Mouse (Mus musculus): ENCODE measurements around the gene Cbx1. TPM values are rescaled to one million over a fixed set of nuclear protein-coding genes. Genes with fewer than 3 reads are reported as not detected.

Gene Cbx1
- polyA plus RNA-seq, 1 experiment = 43.8 TPM

DNA sequence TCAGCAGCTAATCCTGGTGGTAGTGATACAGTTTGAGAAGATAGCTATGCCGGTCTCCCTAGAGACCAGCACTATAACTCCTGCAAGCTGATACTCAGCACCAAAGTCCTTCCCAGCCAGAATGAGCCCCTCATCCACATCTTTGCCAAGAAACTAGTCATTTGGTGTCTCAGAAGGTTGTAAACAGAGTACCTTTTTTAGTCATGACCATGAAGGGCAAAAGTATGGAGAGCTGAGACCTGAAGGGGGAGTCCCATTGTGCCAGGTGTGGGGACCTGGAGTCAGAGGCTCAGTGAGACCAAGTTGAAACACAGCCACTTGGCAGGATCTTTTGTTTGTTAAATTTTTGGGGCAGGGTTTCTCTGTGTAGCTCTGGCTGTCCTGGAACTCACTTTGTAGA, 45.2 kb downstream of the Cbx1 start:
- Histone ChIP-seq H3K4me3 (ENCODE audit: insufficient read depth, poor library complexity, severe bottlenecking) (no peak overlapping the region), H3ac (ENCODE audit: control insufficient read depth, insufficient read length, low read depth) (no peak overlapping the region), H3K79me3 (ENCODE audit: low read depth) (peaks cover 2% of the 10 kb centered on the region), H3K36me3 (ENCODE audit: control insufficient read depth, insufficient read depth) (no peaks in the 10 kb centered on the region), H3K79me2 (ENCODE audit: control insufficient read depth, insufficient read depth) (peaks cover 2% of the 10 kb centered on the region), H3K27me3 (ENCODE audit: control insufficient read depth, insufficient read depth, insufficient read length) (no peaks in the 10 kb centered on the region)
- TF ChIP-seq CEBPB (IDR thresholded peaks at IDR 0.05; ENCODE audit: low read depth) (no peak), CTCF (IDR thresholded peaks at IDR 0.05; ENCODE audit: control insufficient read depth, insufficient read depth, insufficient read length) (no peak), MAX (IDR thresholded peaks at IDR 0.05) (no peak), USF1 (IDR thresholded peaks at IDR 0.05; ENCODE audit: low read depth) (no peak), MYOD1 (IDR thresholded peaks at IDR 0.05; ENCODE audit: control insufficient read depth, insufficient read length, low read depth) (no peak), MYOG (IDR thresholded peaks at IDR 0.05; ENCODE audit: control insufficient read depth, extremely low read depth, insufficient read length) (no peak), FOSL1 (IDR thresholded peaks at IDR 0.05; ENCODE audit: insufficient read depth, low read length, poor library complexity, severe bottlenecking) (no peak)

DNA sequence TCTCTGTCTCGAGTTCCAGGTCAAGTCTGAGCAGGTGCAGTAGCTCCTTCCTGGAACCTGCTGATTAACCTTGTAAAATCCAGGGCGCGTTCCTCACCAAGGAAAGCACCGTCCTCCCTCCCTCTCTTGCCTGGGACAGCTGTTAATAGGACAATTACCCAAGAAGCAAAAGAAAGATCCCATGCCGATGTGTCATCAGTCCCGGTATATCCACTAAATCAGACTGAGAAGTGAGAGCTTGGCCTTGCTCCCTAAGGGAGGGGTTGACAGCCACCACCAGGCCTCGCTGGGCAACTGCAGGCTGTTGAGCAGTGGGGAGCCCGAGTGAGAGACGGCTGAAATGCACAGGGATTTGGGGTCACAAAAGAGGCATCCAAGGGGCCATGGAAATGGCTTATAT, 48.4 kb downstream of the Cbx1 start:
- Histone ChIP-seq H3K79me2 (ENCODE audit: control insufficient read depth, insufficient read depth) (no peaks in the 10 kb centered on the region), H3K4me3 (ENCODE audit: insufficient read depth, poor library complexity, severe bottlenecking) (no peak overlapping the region), H3K79me3 (ENCODE audit: low read depth) (no peaks in the 10 kb centered on the region), H3K27me3 (ENCODE audit: control insufficient read depth, insufficient read depth, insufficient read length) (no peaks in the 10 kb centered on the region), H3ac (ENCODE audit: control insufficient read depth, insufficient read length, low read depth) (no peak overlapping the region), H3K36me3 (ENCODE audit: control insufficient read depth, insufficient read depth) (no peaks in the 10 kb centered on the region)
- peak; percentile 34 for TF ChIP-seq CTCF (IDR thresholded peaks at IDR 0.05; ENCODE audit: control insufficient read depth, insufficient read depth, insufficient read length)
- TF ChIP-seq MYOD1 (IDR thresholded peaks at IDR 0.05; ENCODE audit: control insufficient read depth, insufficient read length, low read depth) = no peak
- TF ChIP-seq FOSL1 (IDR thresholded peaks at IDR 0.05; ENCODE audit: insufficient read depth, low read length, poor library complexity, severe bottlenecking) = no peak
- TF ChIP-seq CEBPB (IDR thresholded peaks at IDR 0.05; ENCODE audit: low read depth) = no peak
- no peak for TF ChIP-seq MAX (IDR thresholded peaks at IDR 0.05)
- no peak for TF ChIP-seq MYOG (IDR thresholded peaks at IDR 0.05; ENCODE audit: control insufficient read depth, extremely low read depth, insufficient read length)
- TF ChIP-seq USF1 (IDR thresholded peaks at IDR 0.05; ENCODE audit: low read depth) = no peak

GRCm38 (mm10) chr11:96838341-96838740, 49.4 kb downstream of the Cbx1 start:
- Histone ChIP-seq H3K36me3 (ENCODE audit: control insufficient read depth, insufficient read depth) (no peaks in the 10 kb centered on the region), H3K79me3 (ENCODE audit: low read depth) (no peaks in the 10 kb centered on the region), H3K27me3 (ENCODE audit: control insufficient read depth, insufficient read depth, insufficient read length) (no peaks in the 10 kb centered on the region), H3K4me3 (ENCODE audit: insufficient read depth, poor library complexity, severe bottlenecking) (no peak overlapping the region), H3ac (ENCODE audit: control insufficient read depth, insufficient read length, low read depth) (no peak overlapping the region), H3K79me2 (ENCODE audit: control insufficient read depth, insufficient read depth) (no peaks in the 10 kb centered on the region)
- TF ChIP-seq MYOG (IDR thresholded peaks at IDR 0.05; ENCODE audit: control insufficient read depth, extremely low read depth, insufficient read length) (no peak), MYOD1 (IDR thresholded peaks at IDR 0.05; ENCODE audit: control insufficient read depth, insufficient read length, low read depth) (no peak), FOSL1 (IDR thresholded peaks at IDR 0.05; ENCODE audit: insufficient read depth, low read length, poor library complexity, severe bottlenecking) (no peak), CTCF (IDR thresholded peaks at IDR 0.05; ENCODE audit: control insufficient read depth, insufficient read depth, insufficient read length) (no peak), MAX (IDR thresholded peaks at IDR 0.05) (no peak), CEBPB (IDR thresholded peaks at IDR 0.05; ENCODE audit: low read depth) (no peak), USF1 (IDR thresholded peaks at IDR 0.05; ENCODE audit: low read depth) (no peak)

DNA sequence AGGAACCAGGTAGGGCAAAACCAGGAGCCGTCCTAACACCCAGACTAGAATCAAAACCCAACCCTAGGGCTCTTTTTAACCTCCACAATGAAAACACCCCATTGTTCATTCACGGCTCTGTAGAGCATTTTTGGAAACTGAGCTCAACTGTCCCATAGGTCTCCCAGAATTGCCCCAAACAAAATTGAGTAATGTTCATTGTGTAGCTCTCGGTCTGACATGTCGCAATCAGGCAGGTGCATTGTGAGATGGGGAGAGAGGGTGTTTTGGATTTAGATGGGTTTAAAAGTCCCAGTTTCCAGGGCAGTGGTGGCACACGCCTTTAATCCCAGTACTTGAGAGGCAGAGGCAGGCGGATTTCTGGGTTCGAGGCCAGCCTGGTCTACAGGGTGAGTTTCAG, 50.5 kb downstream of the Cbx1 start:
- Histone ChIP-seq H3K36me3 (ENCODE audit: control insufficient read depth, insufficient read depth) (no peaks in the 10 kb centered on the region), H3K79me2 (ENCODE audit: control insufficient read depth, insufficient read depth) (no peaks in the 10 kb centered on the region), H3K27me3 (ENCODE audit: control insufficient read depth, insufficient read depth, insufficient read length) (no peaks in the 10 kb centered on the region), H3K4me3 (ENCODE audit: insufficient read depth, poor library complexity, severe bottlenecking) (no peak overlapping the region), H3K79me3 (ENCODE audit: low read depth) (no peaks in the 10 kb centered on the region), H3ac (ENCODE audit: control insufficient read depth, insufficient read length, low read depth) (no peak overlapping the region)
- peak; percentile 25 for TF ChIP-seq CEBPB (IDR thresholded peaks at IDR 0.05; ENCODE audit: low read depth)
- TF ChIP-seq MYOG (IDR thresholded peaks at IDR 0.05; ENCODE audit: control insufficient read depth, extremely low read depth, insufficient read length) = no peak

DNA sequence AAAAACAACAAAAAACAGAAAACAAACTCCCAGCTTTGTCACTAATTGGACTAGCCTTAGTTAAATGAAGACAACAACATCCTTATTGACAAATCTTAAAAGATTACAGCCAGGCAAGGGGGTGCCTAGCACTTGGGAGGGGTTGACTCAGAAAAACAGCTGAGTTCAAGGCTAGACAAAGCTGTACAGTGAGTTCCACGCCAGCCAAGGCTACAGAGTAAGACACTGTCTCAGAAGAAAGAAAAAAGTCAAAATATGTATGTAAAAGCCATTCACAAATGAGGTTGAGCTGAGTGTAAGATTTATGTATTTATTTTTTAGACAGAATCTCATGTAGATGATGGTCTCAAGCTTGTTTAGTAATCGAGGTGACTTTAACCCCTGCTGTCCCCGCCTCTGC, 51.0 kb downstream of the Cbx1 start:
- H3ac ChIP-seq (ENCODE audit: control insufficient read depth, insufficient read length, low read depth) = no peak overlapping the region
- no peaks in the 10 kb centered on the region for H3K27me3 ChIP-seq (ENCODE audit: control insufficient read depth, insufficient read depth, insufficient read length)
- H3K4me3 ChIP-seq (ENCODE audit: insufficient read depth, poor library complexity, severe bottlenecking) = no peak overlapping the region
- TF ChIP-seq USF1 (IDR thresholded peaks at IDR 0.05; ENCODE audit: low read depth) (no peak), MYOD1 (IDR thresholded peaks at IDR 0.05; ENCODE audit: control insufficient read depth, insufficient read length, low read depth) (no peak), MAX (IDR thresholded peaks at IDR 0.05) (no peak), FOSL1 (IDR thresholded peaks at IDR 0.05; ENCODE audit: insufficient read depth, low read length, poor library complexity, severe bottlenecking) (no peak), CEBPB (IDR thresholded peaks at IDR 0.05; ENCODE audit: low read depth) (no peak), MYOG (IDR thresholded peaks at IDR 0.05; ENCODE audit: control insufficient read depth, extremely low read depth, insufficient read length) (no peak)
- no peaks in the 10 kb centered on the region for H3K79me3 ChIP-seq (ENCODE audit: low read depth)
- H3K79me2 ChIP-seq (ENCODE audit: control insufficient read depth, insufficient read depth) = no peaks in the 10 kb centered on the region
- H3K36me3 ChIP-seq (ENCODE audit: control insufficient read depth, insufficient read depth) = no peaks in the 10 kb centered on the region

DNA sequence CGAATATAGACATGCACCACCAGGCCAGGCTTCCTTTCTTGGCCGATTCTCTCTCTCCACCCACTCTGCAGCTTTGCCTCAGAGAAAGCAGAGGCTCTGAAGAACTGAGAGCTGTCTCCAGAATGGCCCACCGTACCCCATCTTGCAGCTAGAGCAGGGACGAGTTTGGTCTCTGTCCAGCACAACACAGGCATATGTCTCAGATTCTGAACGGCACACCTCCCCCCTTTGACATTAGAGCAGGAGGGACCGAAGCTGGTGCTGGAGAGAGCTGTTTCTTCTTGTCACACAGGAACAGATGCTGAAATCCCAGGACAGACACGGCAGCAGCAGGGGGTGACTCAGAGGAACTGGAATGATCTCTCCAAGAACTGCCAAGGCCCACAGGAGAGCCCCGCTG, 51.4 kb downstream of the Cbx1 start:
- Histone ChIP-seq H3K79me3 (ENCODE audit: low read depth) (no peaks in the 10 kb centered on the region), H3K4me3 (ENCODE audit: insufficient read depth, poor library complexity, severe bottlenecking) (no peak overlapping the region), H3K36me3 (ENCODE audit: control insufficient read depth, insufficient read depth) (no peaks in the 10 kb centered on the region), H3ac (ENCODE audit: control insufficient read depth, insufficient read length, low read depth) (peak overlapping the region; percentile 4), H3K27me3 (ENCODE audit: control insufficient read depth, insufficient read depth, insufficient read length) (no peaks in the 10 kb centered on the region), H3K79me2 (ENCODE audit: control insufficient read depth, insufficient read depth) (no peaks in the 10 kb centered on the region)
- TF ChIP-seq MAX (IDR thresholded peaks at IDR 0.05) (no peak), FOSL1 (IDR thresholded peaks at IDR 0.05; ENCODE audit: insufficient read depth, low read length, poor library complexity, severe bottlenecking) (no peak), CEBPB (IDR thresholded peaks at IDR 0.05; ENCODE audit: low read depth) (no peak), MYOG (IDR thresholded peaks at IDR 0.05; ENCODE audit: control insufficient read depth, extremely low read depth, insufficient read length) (no peak), USF1 (IDR thresholded peaks at IDR 0.05; ENCODE audit: low read depth) (no peak), MYOD1 (IDR thresholded peaks at IDR 0.05; ENCODE audit: control insufficient read depth, insufficient read length, low read depth) (no peak), CTCF (IDR thresholded peaks at IDR 0.05; ENCODE audit: control insufficient read depth, insufficient read depth, insufficient read length) (no peak)

All from C2C12 (cell line).